Mouse (Mus musculus) MEL (cell line): Measurements from ENCODE around the gene Uba5. TPM values are rescaled to one million over a fixed set of nuclear protein-coding genes. Genes with fewer than 3 reads are reported as not detected.
A peak's percentile ranks its signal among the peaks of the same experiment; 100 is the strongest.

Experiments used
- DNase-seq: peaks from one replicate; pipeline ENCODE4 v3.0.0; 2011; ENCODE audit warnings: low read depth, low spot score
- H3K27ac ChIP-seq: 2 replicates; pipeline ENCODE4 v1.5.1; 2012; ENCODE audit warnings: low read depth, mild to moderate bottlenecking, control low read depth, low read length, moderate library complexity; ENCODE audit not compliant: control insufficient read depth
- H3K27me3 ChIP-seq, 2 experiments: fragments of 150-350 bp in 1 of 2; sonication (generic) in 1 of 2; 2 replicates each; pipeline ENCODE4 v1.6.1; 2012; ENCODE audit warnings: low read length in 2 of 2, mild to moderate bottlenecking in 2 of 2, improper control_type of control experiment in 1 of 2, moderate library complexity in 1 of 2; ENCODE audit not compliant: insufficient read depth in 2 of 2, control insufficient read depth in 1 of 2
- H3K36me3 ChIP-seq, 2 experiments: 2 replicates each; pipeline ENCODE4 v1.6.1; 2012 to 2014; ENCODE audit warnings: low read length in 2 of 2, improper control_type of control experiment in 1 of 2, inconsistent platforms in 1 of 2, mild to moderate bottlenecking in 1 of 2; ENCODE audit not compliant: insufficient read depth in 2 of 2, control insufficient read depth in 1 of 2
- H3K4me1 ChIP-seq, 2 experiments: fragments of 150-350 bp in 1 of 2; sonication (generic) in 1 of 2; 2 replicates each; pipeline ENCODE4 v1.6.1; 2012; ENCODE audit warnings: low read length in 2 of 2, improper control_type of control experiment in 1 of 2, mild to moderate bottlenecking in 1 of 2; ENCODE audit not compliant: insufficient read depth in 2 of 2, control insufficient read depth in 1 of 2
- H3K4me3 ChIP-seq, 2 experiments: fragments of 150-350 bp in 1 of 2; sonication (generic) in 1 of 2; 2 replicates each; pipeline ENCODE4 v1.5.1; 2012; ENCODE audit warnings: low read depth in 2 of 2, low read length in 2 of 2, mild to moderate bottlenecking in 2 of 2, moderate library complexity in 2 of 2, control low read depth in 1 of 2, improper control_type of control experiment in 1 of 2; ENCODE audit not compliant: control insufficient read depth in 1 of 2, insufficient read depth in 1 of 2
- H3K79me2 ChIP-seq: 2 replicates; pipeline ENCODE4 v1.6.1; 2012; ENCODE audit warnings: mild to moderate bottlenecking, low read length, moderate library complexity; ENCODE audit not compliant: control insufficient read depth, poor library complexity, insufficient read depth
- H3K9ac ChIP-seq: 2 replicates; pipeline ENCODE4 v1.6.1; 2012; ENCODE audit warnings: low read depth, mild to moderate bottlenecking, control low read depth, low read length, moderate library complexity; ENCODE audit not compliant: control insufficient read depth, poor library complexity, severe bottlenecking
- H3K9me3 ChIP-seq: fragments of 150-350 bp; sonication (generic); replicated peaks from 2 replicates; pipeline ENCODE4 v1.6.1; 2012; ENCODE audit warnings: mild to moderate bottlenecking, low read length, improper control_type of control experiment, moderate library complexity; ENCODE audit not compliant: insufficient read depth
- BHLHE40 ChIP-seq: IDR thresholded peaks from 2 replicates; pipeline ENCODE4 v1.6.1; 2012; ENCODE audit warnings: low read depth, mild to moderate bottlenecking, inconsistent platforms, low read length, improper control_type of control experiment, borderline replicate concordance
- CHD1 ChIP-seq: IDR thresholded peaks from 2 replicates; pipeline ENCODE4 v1.6.1; 2012; ENCODE audit warnings: low read depth, mild to moderate bottlenecking, inconsistent platforms, low read length, improper control_type of control experiment
- CTCF ChIP-seq, 3 experiments: IDR thresholded peaks in 2 of 3; conservative IDR thresholded peaks in 1 of 3; 2 replicates each; pipeline ENCODE4 v1.5.1; 2011 to 2012; ENCODE audit warnings: low read length in 3 of 3, low read depth in 2 of 3, mild to moderate bottlenecking in 2 of 3, improper control_type of control experiment in 1 of 3, inconsistent platforms in 1 of 3, mixed read lengths in 1 of 3, moderate library complexity in 1 of 3; ENCODE audit not compliant: control insufficient read depth in 1 of 3, insufficient read depth in 1 of 3, poor library complexity in 1 of 3, severe bottlenecking in 1 of 3
- EP300 ChIP-seq, 2 experiments: IDR thresholded peaks; 2 replicates each; pipeline ENCODE4 v1.6.1; 2011; ENCODE audit warnings: improper control_type of control experiment in 2 of 2, low read length in 2 of 2, low read depth in 1 of 2, mild to moderate bottlenecking in 1 of 2
- ETS1 ChIP-seq: IDR thresholded peaks from 2 replicates; pipeline ENCODE4 v1.6.1; 2012; ENCODE audit warnings: low read depth, mild to moderate bottlenecking, inconsistent platforms, low read length, improper control_type of control experiment, moderate library complexity
- GATA1 ChIP-seq: IDR thresholded peaks from 2 replicates; pipeline ENCODE4 v1.6.1; 2011; ENCODE audit warnings: low read depth, low read length, improper control_type of control experiment
- JUND ChIP-seq: IDR thresholded peaks from 2 replicates; pipeline ENCODE4 v1.6.1; 2011; ENCODE audit warnings: low read depth, mild to moderate bottlenecking, improper control_type of control experiment, low read length
- KAT2A ChIP-seq: conservative IDR thresholded peaks from 2 replicates; pipeline ENCODE4 v1.6.1; 2012; ENCODE audit warnings: low read depth, low read length, improper control_type of control experiment, inconsistent platforms
- MAZ ChIP-seq: IDR thresholded peaks from 2 replicates; pipeline ENCODE4 v1.6.1; 2012; ENCODE audit warnings: low read depth, mild to moderate bottlenecking, inconsistent platforms, low read length, improper control_type of control experiment
- MEF2A ChIP-seq: IDR thresholded peaks from 2 replicates; pipeline ENCODE4 v1.6.1; 2014; ENCODE audit warnings: low read depth, mild to moderate bottlenecking, inconsistent platforms, low read length, improper control_type of control experiment; ENCODE audit not compliant: poor library complexity, insufficient replicate concordance, severe bottlenecking; ENCODE audit errors: extremely low read depth
- MXI1 ChIP-seq: IDR thresholded peaks from 2 replicates; pipeline ENCODE4 v1.6.1; 2011; ENCODE audit warnings: mild to moderate bottlenecking, low read depth, low read length, improper control_type of control experiment
- MYB ChIP-seq: IDR thresholded peaks from 2 replicates; pipeline ENCODE4 v1.6.1; 2011; ENCODE audit warnings: mild to moderate bottlenecking, low read depth, low read length, improper control_type of control experiment
- NRF1 ChIP-seq: IDR thresholded peaks from 2 replicates; pipeline ENCODE4 v1.6.1; 2014; ENCODE audit warnings: low read depth, mild to moderate bottlenecking, inconsistent platforms, low read length, improper control_type of control experiment, moderate library complexity; ENCODE audit not compliant: poor library complexity, insufficient read depth, severe bottlenecking
- POLR2AphosphoS2 ChIP-seq: IDR thresholded peaks from 2 replicates; pipeline ENCODE4 v1.6.1; 2011; ENCODE audit warnings: low read length, improper control_type of control experiment
- POLR2AphosphoS5 ChIP-seq: IDR thresholded peaks from 2 replicates; pipeline ENCODE4 v1.6.1; 2012; ENCODE audit warnings: low read depth, borderline replicate concordance, mild to moderate bottlenecking, inconsistent platforms, low read length, moderate library complexity, mixed read lengths
- RCOR1 ChIP-seq: IDR thresholded peaks from 2 replicates; pipeline ENCODE4 v1.6.1; 2012; ENCODE audit warnings: low read depth, mild to moderate bottlenecking, inconsistent platforms, low read length, improper control_type of control experiment
- SIN3A ChIP-seq: IDR thresholded peaks from 2 replicates; pipeline ENCODE4 v1.6.1; 2012; ENCODE audit warnings: low read length, improper control_type of control experiment, inconsistent platforms
- SMC3 ChIP-seq: IDR thresholded peaks from 2 replicates; pipeline ENCODE4 v1.6.1; 2011; ENCODE audit warnings: low read depth, low read length, improper control_type of control experiment
- TCF12 ChIP-seq: IDR thresholded peaks from 2 replicates; pipeline ENCODE4 v1.6.1; 2014; ENCODE audit warnings: low read depth, mild to moderate bottlenecking, inconsistent platforms, low read length, improper control_type of control experiment, moderate library complexity
- USF2 ChIP-seq, 2 experiments: IDR thresholded peaks; 2 replicates each; pipeline ENCODE4 v1.6.1; 2011 to 2012; ENCODE audit warnings: improper control_type of control experiment in 2 of 2, low read length in 2 of 2, borderline replicate concordance in 1 of 2, inconsistent platforms in 1 of 2, low read depth in 1 of 2, mild to moderate bottlenecking in 1 of 2; ENCODE audit not compliant: insufficient read depth in 1 of 2
- ZC3H11A ChIP-seq: IDR thresholded peaks from 2 replicates; pipeline ENCODE4 v1.6.1; 2012; ENCODE audit warnings: low read depth, mild to moderate bottlenecking, inconsistent platforms, low read length, improper control_type of control experiment
- ZNF384 ChIP-seq: IDR thresholded peaks from 2 replicates; pipeline ENCODE4 v1.6.1; 2012; ENCODE audit warnings: low read depth, mild to moderate bottlenecking, inconsistent platforms, low read length, improper control_type of control experiment
- polyA plus RNA-seq, 2 experiments: library from polyadenylated mRNA; stranded (reverse) in 1 of 2; unstranded in 1 of 2; fragments of >175 nt in 1 of 2; fragments of >200 nt in 1 of 2; gene quantifications; 2 replicates each; pipeline versions ENCODE4 v1.2.1 to v1.2.4; 2012; ENCODE audit warnings: low replicate concordance in 2 of 2, low read depth in 1 of 2; ENCODE audit not compliant: insufficient read length in 2 of 2, insufficient read depth in 1 of 2, missing spikeins in 1 of 2
- total RNA-seq: library from RNA; depleted of rRNA; stranded (reverse); fragments of 300-350 nt; gene quantifications from 2 replicates; pipeline ENCODE4 v1.2.3, GENCODE M21; 2012

Uba5 gene
- total and polyA plus RNA-seq, 3 experiments = 30.8 to 35.5 TPM; not detected in 1

GRCm38 (mm10) chr9:104070863-104071604 is 8.1 kb upstream of the Uba5 start:
- DNase-seq = peak; percentile 26
- TF ChIP-seq NRF1 (no peak), GATA1 (no peak), MEF2A (no peak), MXI1 (no peak), ZNF384 (no peak), JUND (no peak), SMC3 (no peak), USF2 (IDR thresholded peaks at IDR 0.05; ENCODE audit: borderline replicate concordance in 1 of 2, insufficient read depth in 1 of 2, low read depth in 1 of 2, low read length in 2 of 2) (no peak), CHD1 (no peak), BHLHE40 (no peak), MYB (no peak), CTCF (IDR thresholded peaks at IDR 0.05 in 2 of 3, conservative IDR thresholded peaks at IDR 0.05 in 1 of 3; ENCODE audit: control insufficient read depth in 1 of 3, insufficient read depth in 1 of 3, low read depth in 2 of 3, low read length in 3 of 3, poor library complexity in 1 of 3, severe bottlenecking in 1 of 3) (no peak), SIN3A (no peak), POLR2AphosphoS2 (no peak), ETS1 (no peak), KAT2A (no peak)
- Histone ChIP-seq H3K36me3 (peaks cover 0 to 16% of the 10 kb centered on the region in 2 experiments; a peak in 3 of 4 replicates), H3K27me3 (no peaks in the 10 kb centered on the region), H3K4me3 (no peak overlapping the region), H3K9me3 (no peaks in the 10 kb centered on the region), H3K9ac (no peak overlapping the region), H3K79me2 (no peaks in the 10 kb centered on the region), H3K27ac (peak overlapping the region; percentile 66), H3K4me1 (peaks cover 6 to 13% of the 10 kb centered on the region in 2 experiments)

- Histone ChIP-seq H3K4me1 (peaks cover 6 to 13% of the 10 kb centered on the region in 2 experiments), H3K36me3 (peaks cover 0 to 16% of the 10 kb centered on the region in 2 experiments; a peak in 3 of 4 replicates), H3K27me3 (no peaks in the 10 kb centered on the region), H3K27ac (no peak overlapping the region; the same call in 1 of the 2 replicates), H3K9ac (no peak overlapping the region), H3K4me3 (no peak overlapping the region), H3K9me3 (no peaks in the 10 kb centered on the region), H3K79me2 (no peaks in the 10 kb centered on the region)
- peak; percentile 37 for DNase-seq
- TF ChIP-seq USF2 (IDR thresholded peaks at IDR 0.05; ENCODE audit: borderline replicate concordance in 1 of 2, insufficient read depth in 1 of 2, low read depth in 1 of 2, low read length in 2 of 2) = no peak
- peak; percentile 75 for TF ChIP-seq GATA1
- TF ChIP-seq ETS1 = peak; percentile 54; the same call in 1 of the 2 replicates
- TF ChIP-seq CHD1 = no peak
- TF ChIP-seq MAZ = no peak
- TF ChIP-seq RCOR1 = peak; percentile 80
- peak; percentile 74 for TF ChIP-seq EP300 (IDR thresholded peaks at IDR 0.05; ENCODE audit: low read depth in 1 of 2, low read length in 2 of 2)
- TF ChIP-seq SIN3A = peak; percentile 67; the same call in 1 of the 2 replicates
- TF ChIP-seq ZC3H11A = no peak
- peak; percentile 79 for TF ChIP-seq TCF12
- TF ChIP-seq POLR2AphosphoS5 = no peak
Observed at GRCm38 (mm10) chr9:104070241-104070640, 7.3 kb upstream of the Uba5 start.
